Mouse (Mus musculus): ENCODE measurements around the gene Gm438. TPM values are rescaled to one million over a fixed set of nuclear protein-coding genes. Genes with fewer than 3 reads are reported as not detected.
A peak's percentile ranks its signal among the peaks of the same experiment; 100 is the strongest.

Gm438 gene
- total RNA-seq, 1 experiment = not detected

DNA sequence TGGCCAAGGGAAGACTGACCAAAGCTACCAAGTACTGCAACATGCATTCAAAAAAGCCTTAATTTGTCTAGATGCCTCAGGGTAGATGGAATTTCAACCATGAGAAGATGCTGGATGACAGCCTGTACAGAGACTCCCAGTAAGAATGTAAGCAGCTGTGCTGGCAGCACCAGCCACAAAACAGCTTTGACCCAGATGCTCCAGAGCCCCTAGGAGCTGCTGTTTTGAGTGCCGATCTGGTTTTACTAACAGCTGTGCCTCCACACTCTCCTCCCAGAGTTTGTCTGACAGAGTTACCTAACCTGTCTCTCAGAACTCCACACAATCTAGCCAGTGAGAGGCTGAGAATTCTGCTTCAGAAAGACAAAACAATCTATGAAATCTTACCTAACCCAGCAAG is 3.8 kb upstream of the Gm438 start:
- DNase-seq (ENCODE audit: low read depth, low spot score) = no peak
- Histone ChIP-seq H3K9me3 (ENCODE audit: control insufficient read depth, insufficient read depth, low read depth, low read length) (no peaks in the 10 kb centered on the region), H3K36me3 (ENCODE audit: control insufficient read depth, insufficient read depth, low read length, poor library complexity, severe bottlenecking) (no peaks in the 10 kb centered on the region), H3K27ac (ENCODE audit: insufficient read depth, low read depth, low read length, poor library complexity, severe bottlenecking) (no peak overlapping the region), H3K4me1 (ENCODE audit: control insufficient read depth in 2 of 2, insufficient read depth in 2 of 2, low read length in 2 of 2, poor library complexity in 1 of 2) (no peaks in the 10 kb centered on the region), H3K4me3 (ENCODE audit: insufficient read depth in 1 of 2, low read depth in 1 of 2, low read length in 2 of 2, poor library complexity in 1 of 2, severe bottlenecking in 1 of 2) (no peak overlapping the region), H3K9ac (ENCODE audit: insufficient read depth, low read depth, low read length, poor library complexity, severe bottlenecking) (no peak overlapping the region)
- TF ChIP-seq HCFC1 (IDR thresholded peaks at IDR 0.05; ENCODE audit: borderline replicate concordance, insufficient read depth, low read length) = no peak
- TF ChIP-seq MAFK (IDR thresholded peaks at IDR 0.05; ENCODE audit: insufficient read depth, low read depth, low read length) = no peak
- TF ChIP-seq CHD2 (IDR thresholded peaks at IDR 0.05; ENCODE audit: low read depth, low read length) = no peak
- TF ChIP-seq ZC3H11A (IDR thresholded peaks at IDR 0.05; ENCODE audit: borderline replicate concordance, low read depth, low read length) = no peak
- no peak for TF ChIP-seq ZNF384 (IDR thresholded peaks at IDR 0.05; ENCODE audit: low read depth, low read length)
- in situ Hi-C loops (cut with MboI; ENCODE audit: low sequenced_read_pairs in 2 of 2, unreplicated experiment in 2 of 2) = no loop called here

DNA sequence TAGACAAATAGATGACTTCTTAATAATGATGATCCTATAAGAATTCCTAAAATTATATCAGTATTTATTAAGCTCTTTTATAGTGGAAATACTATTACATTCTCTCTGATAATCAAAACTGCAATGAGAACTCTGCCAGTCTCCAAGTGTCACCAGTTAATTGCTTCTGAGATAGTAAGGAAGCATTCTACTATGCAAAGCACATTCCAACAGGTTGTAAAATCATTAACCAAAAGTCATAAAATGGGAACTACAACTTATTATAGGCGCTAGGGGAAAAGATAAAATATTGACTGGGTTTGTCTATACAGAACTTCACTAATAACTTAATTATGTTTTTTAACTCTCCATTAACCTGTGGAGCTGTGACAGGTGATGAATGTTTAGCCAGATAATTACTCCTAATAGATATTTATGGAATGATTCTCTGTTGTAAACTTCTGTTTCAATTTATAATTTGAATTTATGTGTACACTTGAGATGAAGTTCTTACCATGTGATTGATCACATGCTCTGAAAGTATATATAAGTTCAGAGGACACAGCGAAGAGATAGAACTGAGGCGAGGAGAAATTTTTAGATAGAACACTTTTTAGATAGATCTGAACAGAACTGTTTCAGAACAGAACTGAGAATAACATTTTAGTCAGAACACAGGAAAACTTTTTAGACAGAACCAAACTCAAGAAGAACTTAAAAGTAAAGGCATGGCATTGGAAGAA is 3.7 kb downstream of the Gm438 start:
- Histone ChIP-seq H3K36me3 (ENCODE audit: control insufficient read depth, insufficient read depth, low read length, poor library complexity, severe bottlenecking) (no peaks in the 10 kb centered on the region), H3K9me3 (ENCODE audit: control insufficient read depth, insufficient read depth, low read depth, low read length) (no peaks in the 10 kb centered on the region), H3K4me3 (ENCODE audit: insufficient read depth in 1 of 2, low read depth in 1 of 2, low read length in 2 of 2, poor library complexity in 1 of 2, severe bottlenecking in 1 of 2) (no peak overlapping the region), H3K4me1 (ENCODE audit: control insufficient read depth in 2 of 2, insufficient read depth in 2 of 2, low read length in 2 of 2, poor library complexity in 1 of 2) (no peaks in the 10 kb centered on the region), H3K27ac (ENCODE audit: insufficient read depth, low read depth, low read length, poor library complexity, severe bottlenecking) (no peak overlapping the region), H3K9ac (ENCODE audit: insufficient read depth, low read depth, low read length, poor library complexity, severe bottlenecking) (no peak overlapping the region)
- no peak for DNase-seq (ENCODE audit: low read depth, low spot score)
- TF ChIP-seq HCFC1 (IDR thresholded peaks at IDR 0.05; ENCODE audit: borderline replicate concordance, insufficient read depth, low read length) = no peak
- no peak for TF ChIP-seq MAFK (IDR thresholded peaks at IDR 0.05; ENCODE audit: insufficient read depth, low read depth, low read length)
- no peak for TF ChIP-seq ZNF384 (IDR thresholded peaks at IDR 0.05; ENCODE audit: low read depth, low read length)
- no peak for TF ChIP-seq ZC3H11A (IDR thresholded peaks at IDR 0.05; ENCODE audit: borderline replicate concordance, low read depth, low read length)
- no peak for TF ChIP-seq CHD2 (IDR thresholded peaks at IDR 0.05; ENCODE audit: low read depth, low read length)
- in situ Hi-C loops (cut with MboI; ENCODE audit: low sequenced_read_pairs in 2 of 2, unreplicated experiment in 2 of 2) = loop anchor here in 1 of 2 experiments (10.0 kb wide), 1 partner anchor 82 kb away; no protein-coding TSS in a partner anchor

DNA sequence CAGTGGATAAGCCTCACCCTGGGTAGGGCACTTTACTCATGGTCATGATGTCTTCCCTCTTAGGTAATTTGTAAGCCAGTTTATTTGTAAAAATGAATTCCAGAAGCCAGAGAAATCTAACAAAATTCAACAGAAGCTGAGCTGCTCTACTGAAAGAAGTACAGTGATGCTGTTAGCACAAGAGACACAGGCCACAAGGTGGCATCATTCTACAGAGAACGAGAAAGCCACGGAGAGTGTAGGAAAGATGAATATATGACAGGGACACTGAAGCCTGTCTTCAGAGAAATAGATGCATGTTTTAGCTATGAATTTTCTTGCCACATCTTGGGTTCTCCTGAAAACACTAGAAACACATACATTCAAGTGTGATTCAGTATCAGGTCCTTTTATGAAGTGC is 20.7 kb downstream of the Gm438 start:
- Histone ChIP-seq H3K9me3 (ENCODE audit: control insufficient read depth, insufficient read depth, low read depth, low read length) (no peaks in the 10 kb centered on the region), H3K36me3 (ENCODE audit: control insufficient read depth, insufficient read depth, low read length, poor library complexity, severe bottlenecking) (no peaks in the 10 kb centered on the region), H3K4me1 (ENCODE audit: control insufficient read depth in 2 of 2, insufficient read depth in 2 of 2, low read length in 2 of 2, poor library complexity in 1 of 2) (no peaks in the 10 kb centered on the region), H3K9ac (ENCODE audit: insufficient read depth, low read depth, low read length, poor library complexity, severe bottlenecking) (no peak overlapping the region), H3K27ac (ENCODE audit: insufficient read depth, low read depth, low read length, poor library complexity, severe bottlenecking) (no peak overlapping the region), H3K4me3 (ENCODE audit: insufficient read depth in 1 of 2, low read depth in 1 of 2, low read length in 2 of 2, poor library complexity in 1 of 2, severe bottlenecking in 1 of 2) (no peak overlapping the region)
- no peak for TF ChIP-seq MAFK (IDR thresholded peaks at IDR 0.05; ENCODE audit: insufficient read depth, low read depth, low read length)
- TF ChIP-seq ZC3H11A (IDR thresholded peaks at IDR 0.05; ENCODE audit: borderline replicate concordance, low read depth, low read length) = peak; percentile 79; the same call in 1 of the 2 replicates
- in situ Hi-C loops (cut with MboI; ENCODE audit: low sequenced_read_pairs in 2 of 2, unreplicated experiment in 2 of 2) = loop anchor here in 1 of 2 experiments (10.0 kb wide), 1 partner anchor 109 kb away; no protein-coding TSS in a partner anchor
- peak; percentile 34 for DNase-seq (ENCODE audit: low read depth, low spot score)

DNA sequence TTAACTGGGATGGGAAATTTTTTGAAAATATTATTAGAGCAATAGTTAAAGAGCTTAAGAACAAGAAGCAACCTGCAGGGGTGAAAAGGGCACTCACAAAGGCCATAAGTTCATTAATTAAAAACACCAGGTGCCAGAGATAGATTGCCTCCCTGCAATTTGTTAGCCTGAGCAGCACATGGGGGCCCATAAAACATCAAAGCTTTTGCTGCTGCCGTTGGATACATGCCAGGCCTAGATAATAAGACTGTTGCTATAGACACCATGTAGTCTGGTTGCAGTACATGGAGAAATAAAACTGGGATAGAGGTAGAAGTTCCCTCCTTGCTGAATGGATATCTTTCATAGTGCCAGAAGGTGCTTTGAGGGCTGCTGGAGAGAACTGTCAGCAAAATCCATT is 37.2 kb downstream of the Gm438 start:
- no peaks in the 10 kb centered on the region for H3K9me3 ChIP-seq (ENCODE audit: control insufficient read depth, insufficient read depth, low read depth, low read length)
- in situ Hi-C loops (cut with MboI; ENCODE audit: low sequenced_read_pairs in 2 of 2, unreplicated experiment in 2 of 2) = no loop called here
- no peak for DNase-seq (ENCODE audit: low read depth, low spot score)
- no peaks in the 10 kb centered on the region for H3K4me1 ChIP-seq (ENCODE audit: control insufficient read depth in 2 of 2, insufficient read depth in 2 of 2, low read length in 2 of 2, poor library complexity in 1 of 2)
- no peaks in the 10 kb centered on the region for H3K36me3 ChIP-seq (ENCODE audit: control insufficient read depth, insufficient read depth, low read length, poor library complexity, severe bottlenecking)
- no peak overlapping the region for H3K9ac ChIP-seq (ENCODE audit: insufficient read depth, low read depth, low read length, poor library complexity, severe bottlenecking)
- no peak overlapping the region for H3K27ac ChIP-seq (ENCODE audit: insufficient read depth, low read depth, low read length, poor library complexity, severe bottlenecking)
- TF ChIP-seq HCFC1 (IDR thresholded peaks at IDR 0.05; ENCODE audit: borderline replicate concordance, insufficient read depth, low read length) = no peak
- no peak overlapping the region for H3K4me3 ChIP-seq (ENCODE audit: insufficient read depth in 1 of 2, low read depth in 1 of 2, low read length in 2 of 2, poor library complexity in 1 of 2, severe bottlenecking in 1 of 2)

Other genes starting within 250 kb of the Gm438 start
- gene Gm13124, start 221.4 kb downstream of the Gm438 start, total RNA-seq (2012; rRNA removed) = 0.22 and 0.37 TPM in 2 replicates
- not detected in 2 replicates for gene Aadacl4, start 172.9 kb downstream of the Gm438 start, total RNA-seq (2012; rRNA removed)
- not detected in 2 replicates for gene Gm436, start 100.2 kb downstream of the Gm438 start, total RNA-seq (2012; rRNA removed)
- not detected in 2 replicates for gene Gm13178, start 65.2 kb downstream of the Gm438 start, total RNA-seq (2012; rRNA removed)
- 3.8 and 5.3 TPM in 2 replicates for gene Dhrs3, start 106.2 kb upstream of the Gm438 start, total RNA-seq (2012; rRNA removed)